Mouse (Mus musculus): Measurements from ENCODE around the gene Nedd8.
A peak's percentile ranks its signal among the peaks of the same experiment; 100 is the strongest.

Gene Nedd8

GRCm38 (mm10) chr14:55671833-55672740 lies at the start of gene Nedd8, which contains the start of gene Gmpr2:
TSS of gene Nedd8 (minus strand) at chr14:55672124.
TSS of gene Gmpr2 (plus strand) at chr14:55671941.
- DNase-seq (ENCODE audit: low spot score in 2 of 2) = peak; percentile 87 to 90

- no peak for DNase-seq (ENCODE audit: low spot score in 2 of 2)
These were observed 49.2 kb upstream of the Nedd8 start for GRCm38 (mm10) chr14:55721076-55721475.

- DNase-seq (ENCODE audit: low spot score in 2 of 2) = no peak
These were observed 48.7 kb upstream of the Nedd8 start for GRCm38 (mm10) chr14:55720666-55721065.

GRCm38 (mm10) chr14:55719737-55720136 lies 47.8 kb upstream of the Nedd8 start:
- DNase-seq (ENCODE audit: low spot score in 2 of 2) = no peak

GRCm38 (mm10) chr14:55716884-55717283 lies 45.0 kb upstream of the Nedd8 start:
- DNase-seq (ENCODE audit: low spot score in 2 of 2) = no peak

GRCm38 (mm10) chr14:55716271-55716670 lies 44.3 kb upstream of the Nedd8 start:
- DNase-seq (ENCODE audit: low spot score in 2 of 2) = no peak

- no peak for DNase-seq (ENCODE audit: low spot score in 2 of 2)
These were observed 43.0 kb upstream of the Nedd8 start for GRCm38 (mm10) chr14:55714893-55715292.

- peak; percentile 18 to 34 for DNase-seq (ENCODE audit: low spot score in 2 of 2)
These were observed 41.8 kb upstream of the Nedd8 start, which contains the start of gene Tgm1 for GRCm38 (mm10) chr14:55713729-55714122. TSS of gene Tgm1 (minus strand) at chr14:55713926.

- DNase-seq (ENCODE audit: low spot score in 2 of 2) = peak; percentile 15 to 67
These were observed 41.2 kb upstream of the Nedd8 start for GRCm38 (mm10) chr14:55713007-55713728.

GRCm38 (mm10) chr14:55711786-55712185 lies 39.9 kb upstream of the Nedd8 start:
- no peak for DNase-seq (ENCODE audit: low spot score in 2 of 2)

- no peak for DNase-seq (ENCODE audit: low spot score in 2 of 2)
These were observed 37.6 kb upstream of the Nedd8 start for GRCm38 (mm10) chr14:55709509-55709908.

- DNase-seq (ENCODE audit: low spot score in 2 of 2) = no peak
These were observed 35.5 kb upstream of the Nedd8 start for GRCm38 (mm10) chr14:55707397-55707796.

GRCm38 (mm10) chr14:55706051-55706600 lies 34.2 kb upstream of the Nedd8 start:
- no peak for DNase-seq (ENCODE audit: low spot score in 2 of 2)

GRCm38 (mm10) chr14:55702761-55703160 lies 30.8 kb upstream of the Nedd8 start:
- DNase-seq (ENCODE audit: low spot score in 2 of 2) = no peak

GRCm38 (mm10) chr14:55701131-55701530 lies 29.2 kb upstream of the Nedd8 start:
- no peak for DNase-seq (ENCODE audit: low spot score in 2 of 2)

- DNase-seq (ENCODE audit: low spot score in 2 of 2) = no peak
These were observed 25.3 kb upstream of the Nedd8 start for GRCm38 (mm10) chr14:55697226-55697625.

- DNase-seq (ENCODE audit: low spot score in 2 of 2) = no peak
These were observed 17.5 kb upstream of the Nedd8 start for GRCm38 (mm10) chr14:55689433-55689832.

GRCm38 (mm10) chr14:55682118-55682493 lies 10.2 kb upstream of the Nedd8 start:
- no peak for DNase-seq (ENCODE audit: low spot score in 2 of 2)

GRCm38 (mm10) chr14:55681160-55682117 lies 9.5 kb upstream of the Nedd8 start, which contains the start of gene Tinf2:
TSS of gene Tinf2 (minus strand) at chr14:55681820.
- peak; percentile 89 to 91 for DNase-seq (ENCODE audit: low spot score in 2 of 2)

- DNase-seq (ENCODE audit: low spot score in 2 of 2) = no peak
These were observed 5.7 kb upstream of the Nedd8 start for GRCm38 (mm10) chr14:55677615-55678014.

GRCm38 (mm10) chr14:55672741-55673060 lies 777 bp upstream of the Nedd8 start:
- no peak for DNase-seq (ENCODE audit: low spot score in 2 of 2)
